Mouse (Mus musculus): ENCODE measurements around the gene Lefty1. TPM values are rescaled to one million over a fixed set of nuclear protein-coding genes. Genes with fewer than 3 reads are reported as not detected.

Lefty1 gene
- polyA plus RNA-seq, 1 experiment, result 53.2 TPM

GRCm38 (mm10) chr1:180940776-180941460 is 6.1 kb downstream of the Lefty1 start:
- H3K9me3 ChIP-seq (replicated peaks; ENCODE audit: control insufficient read depth, insufficient read depth, low read length, poor library complexity, severe bottlenecking), result no peaks in the 10 kb centered on the region
- H3K9ac ChIP-seq (ENCODE audit: low read depth, poor library complexity, severe bottlenecking), result no peak overlapping the region
- no peak overlapping the region for H3K4me3 ChIP-seq (ENCODE audit: low read depth, low read length)
- no peak overlapping the region for H3K27ac ChIP-seq (ENCODE audit: insufficient read depth, low read length)
- no peaks in the 10 kb centered on the region for H3K36me3 ChIP-seq (ENCODE audit: control insufficient read depth, insufficient read depth, low read length, poor library complexity, severe bottlenecking)
- TF ChIP-seq POLR2A (IDR thresholded peaks at IDR 0.05; ENCODE audit: insufficient read depth, low read length) (no peak), CTCF (IDR thresholded peaks at IDR 0.05; ENCODE audit: low read depth, low read length) (no peak), EP300 (IDR thresholded peaks at IDR 0.05; ENCODE audit: insufficient read depth, low read depth, low read length) (no peak)
- H3K27me3 ChIP-seq (ENCODE audit: control insufficient read depth, insufficient read depth, low read length, poor library complexity, severe bottlenecking), result no peaks in the 10 kb centered on the region
- peaks cover 6% of the 10 kb centered on the region for H3K4me1 ChIP-seq (ENCODE audit: control insufficient read depth, insufficient read depth, low read length)

- TF ChIP-seq POLR2A (IDR thresholded peaks at IDR 0.05; ENCODE audit: insufficient read depth, low read length) (no peak), EP300 (IDR thresholded peaks at IDR 0.05; ENCODE audit: insufficient read depth, low read depth, low read length) (no peak), CTCF (IDR thresholded peaks at IDR 0.05; ENCODE audit: low read depth, low read length) (no peak)
- no peaks in the 10 kb centered on the region for H3K9me3 ChIP-seq (replicated peaks; ENCODE audit: control insufficient read depth, insufficient read depth, low read length, poor library complexity, severe bottlenecking)
- no peak overlapping the region for H3K27ac ChIP-seq (ENCODE audit: insufficient read depth, low read length)
- H3K36me3 ChIP-seq (ENCODE audit: control insufficient read depth, insufficient read depth, low read length, poor library complexity, severe bottlenecking), result no peaks in the 10 kb centered on the region
- peak overlapping the region; percentile 47 for H3K9ac ChIP-seq (ENCODE audit: low read depth, poor library complexity, severe bottlenecking)
- H3K4me1 ChIP-seq (ENCODE audit: control insufficient read depth, insufficient read depth, low read length), result peaks cover 10% of the 10 kb centered on the region
- H3K4me3 ChIP-seq (ENCODE audit: low read depth, low read length), result peak overlapping the region; percentile 64
- H3K27me3 ChIP-seq (ENCODE audit: control insufficient read depth, insufficient read depth, low read length, poor library complexity, severe bottlenecking), result no peaks in the 10 kb centered on the region
Measured at GRCm38 (mm10) chr1:180941726-180942125, 6.9 kb downstream of the Lefty1 start.

GRCm38 (mm10) chr1:180942166-180943031 is 7.6 kb downstream of the Lefty1 start, which contains the start of gene Tmem63a:
Gene Tmem63a (plus strand): TSS chr1:180942344.
- peak within 1 kb of the TSS; percentile 2; the same call in 1 of the 2 replicates for H3K27ac ChIP-seq (ENCODE audit: insufficient read depth, low read length)

GRCm38 (mm10) chr1:180943032-180943644 is 8.3 kb downstream of the Lefty1 start:
- Histone ChIP-seq H3K9me3 (replicated peaks; ENCODE audit: control insufficient read depth, insufficient read depth, low read length, poor library complexity, severe bottlenecking) (no peaks in the 10 kb centered on the region), H3K36me3 (ENCODE audit: control insufficient read depth, insufficient read depth, low read length, poor library complexity, severe bottlenecking) (no peaks in the 10 kb centered on the region), H3K27ac (ENCODE audit: insufficient read depth, low read length) (peak overlapping the region; percentile 2; the same call in 1 of the 2 replicates), H3K4me3 (ENCODE audit: low read depth, low read length) (peak overlapping the region; percentile 64), H3K27me3 (ENCODE audit: control insufficient read depth, insufficient read depth, low read length, poor library complexity, severe bottlenecking) (no peaks in the 10 kb centered on the region), H3K9ac (ENCODE audit: low read depth, poor library complexity, severe bottlenecking) (peak overlapping the region; percentile 47), H3K4me1 (ENCODE audit: control insufficient read depth, insufficient read depth, low read length) (peaks cover 10% of the 10 kb centered on the region)
- TF ChIP-seq EP300 (IDR thresholded peaks at IDR 0.05; ENCODE audit: insufficient read depth, low read depth, low read length) (no peak), CTCF (IDR thresholded peaks at IDR 0.05; ENCODE audit: low read depth, low read length) (no peak), POLR2A (IDR thresholded peaks at IDR 0.05; ENCODE audit: insufficient read depth, low read length) (no peak)

More at GRCm38 (mm10) chr1:180942166-180943031, 7.6 kb downstream of the Lefty1 start, which contains the start of gene Tmem63a:
- H3K36me3 ChIP-seq (ENCODE audit: control insufficient read depth, insufficient read depth, low read length, poor library complexity, severe bottlenecking), result no peaks in the 10 kb centered on the region
- no peaks in the 10 kb centered on the region for H3K27me3 ChIP-seq (ENCODE audit: control insufficient read depth, insufficient read depth, low read length, poor library complexity, severe bottlenecking)
- no peak for TF ChIP-seq CTCF (IDR thresholded peaks at IDR 0.05; ENCODE audit: low read depth, low read length)
- TF ChIP-seq EP300 (IDR thresholded peaks at IDR 0.05; ENCODE audit: insufficient read depth, low read depth, low read length), result no peak
- no peak for TF ChIP-seq POLR2A (IDR thresholded peaks at IDR 0.05; ENCODE audit: insufficient read depth, low read length)
- peak within 1 kb of the TSS; percentile 64 for H3K4me3 ChIP-seq (ENCODE audit: low read depth, low read length)
- peak within 1 kb of the TSS; percentile 47 for H3K9ac ChIP-seq (ENCODE audit: low read depth, poor library complexity, severe bottlenecking)
- H3K9me3 ChIP-seq (replicated peaks; ENCODE audit: control insufficient read depth, insufficient read depth, low read length, poor library complexity, severe bottlenecking), result no peaks in the 10 kb centered on the region
- H3K4me1 ChIP-seq (ENCODE audit: control insufficient read depth, insufficient read depth, low read length), result peaks cover 10% of the 10 kb centered on the region

GRCm38 (mm10) chr1:180943896-180944295 is 9.1 kb downstream of the Lefty1 start:
- Histone ChIP-seq H3K9ac (ENCODE audit: low read depth, poor library complexity, severe bottlenecking) (no peak overlapping the region), H3K4me3 (ENCODE audit: low read depth, low read length) (no peak overlapping the region), H3K4me1 (ENCODE audit: control insufficient read depth, insufficient read depth, low read length) (peaks cover 10% of the 10 kb centered on the region), H3K27ac (ENCODE audit: insufficient read depth, low read length) (no peak overlapping the region), H3K36me3 (ENCODE audit: control insufficient read depth, insufficient read depth, low read length, poor library complexity, severe bottlenecking) (no peaks in the 10 kb centered on the region), H3K27me3 (ENCODE audit: control insufficient read depth, insufficient read depth, low read length, poor library complexity, severe bottlenecking) (no peaks in the 10 kb centered on the region), H3K9me3 (replicated peaks; ENCODE audit: control insufficient read depth, insufficient read depth, low read length, poor library complexity, severe bottlenecking) (no peaks in the 10 kb centered on the region)
- no peak for TF ChIP-seq POLR2A (IDR thresholded peaks at IDR 0.05; ENCODE audit: insufficient read depth, low read length)
- no peak for TF ChIP-seq CTCF (IDR thresholded peaks at IDR 0.05; ENCODE audit: low read depth, low read length)
- TF ChIP-seq EP300 (IDR thresholded peaks at IDR 0.05; ENCODE audit: insufficient read depth, low read depth, low read length), result no peak

Measured in ES-Bruce4 (cell line).